Mouse (Mus musculus) heart, embryonic 11.5 days (tissue): ENCODE measurements at regions not wholly inside any gene's neighbourhood (a gene's known extent, or its start where the extent isn't known, plus 50 kb on each side); places are given as distances from the start of the nearest gene placed in this dataset.

ENCODE experiments used
- ATAC-seq: fragments of 200-750 bp; cut with Nextera tagmentation; replicated peaks from 2 replicates; pipeline ENCODE4 v1.8.0; 2017; ENCODE audit warnings: moderate library complexity; ENCODE audit not compliant: insufficient number of reproducible peaks, low FRiP score, low TSS enrichment
- H3K27ac ChIP-seq: fragments of 300-500 bp; sonication (generic); 2 replicates; pipeline ENCODE4 v1.5.1; 2014; ENCODE audit warnings: mild to moderate bottlenecking, low read depth, low read length
- H3K27me3 ChIP-seq: fragments of 300-500 bp; sonication (generic); 2 replicates; pipeline ENCODE4 v1.6.1; 2014; ENCODE audit warnings: mild to moderate bottlenecking, low read length, mixed read lengths; ENCODE audit not compliant: control insufficient read depth, insufficient read depth
- H3K36me3 ChIP-seq: fragments of 300-500 bp; sonication (generic); 2 replicates; pipeline ENCODE4 v1.6.1; 2014; ENCODE audit warnings: mild to moderate bottlenecking, low read length, moderate library complexity, mixed read lengths; ENCODE audit not compliant: control insufficient read depth, insufficient read depth
- H3K4me1 ChIP-seq: fragments of 300-500 bp; sonication (generic); 2 replicates; pipeline ENCODE4 v1.6.1; 2014; ENCODE audit warnings: low read length; ENCODE audit not compliant: control insufficient read depth, insufficient read depth
- H3K4me2 ChIP-seq: fragments of 300-500 bp; sonication (generic); 2 replicates; pipeline ENCODE4 v1.6.1; 2014; ENCODE audit warnings: mild to moderate bottlenecking, moderate library complexity
- H3K4me3 ChIP-seq: fragments of 300-500 bp; sonication (generic); 2 replicates; pipeline ENCODE4 v1.5.1; 2014; ENCODE audit warnings: low read depth, low read length
- H3K9ac ChIP-seq: fragments of 300-500 bp; sonication (generic); 2 replicates; pipeline ENCODE4 v1.6.1; 2014; ENCODE audit warnings: mild to moderate bottlenecking, low read depth, low read length, moderate library complexity
- H3K9me3 ChIP-seq: fragments of 300-500 bp; sonication (generic); replicated peaks from 2 replicates; pipeline ENCODE4 v1.6.1; 2016; ENCODE audit warnings: low read length; ENCODE audit not compliant: control insufficient read depth
- WGBS: fragments of 180-500 bp; shearing (Covaris S2); extraction: QIAGEN DNeasy Blood & Tissue Kit; methylation state at CpG from one replicate; pipeline ENCODE4 v1.1.7; 2014; ENCODE audit not compliant: insufficient replicate concordance; 5-methylcytosine and 5-hydroxymethylcytosine counted together

- no peaks in the 10 kb centered on the region for H3K27me3 ChIP-seq
- 0 out of 2 replicates have a peak, but pooled peaks cover 2% of the 10 kb centered on the region for H3K9me3 ChIP-seq
- H3K9ac ChIP-seq = no peak overlapping the region
- no peak overlapping the region for H3K4me3 ChIP-seq
- no peak overlapping the region for H3K4me2 ChIP-seq
- no peak overlapping the region for H3K27ac ChIP-seq
- no peak for ATAC-seq
- no peaks in the 10 kb centered on the region for H3K36me3 ChIP-seq
- WGBS = 66% methylated on average over 5 of the region's 5 CpGs
- H3K4me1 ChIP-seq = no peaks in the 10 kb centered on the region
Measured at GRCm38 (mm10) chr3:34443307-34443706, 206.9 kb upstream of the Sox2 start.

- Histone ChIP-seq H3K4me3 (no peak overlapping the region), H3K36me3 (no peaks in the 10 kb centered on the region), H3K9me3 (no peaks in the 10 kb centered on the region), H3K27ac (no peak overlapping the region), H3K4me2 (no peak overlapping the region), H3K4me1 (no peaks in the 10 kb centered on the region), H3K9ac (no peak overlapping the region), H3K27me3 (no peaks in the 10 kb centered on the region)
- ATAC-seq = no peak
- 57% methylated on average over 4 of the region's 4 CpGs for WGBS
Measured at GRCm38 (mm10) chr3:34441792-34442191, 208.4 kb upstream of the Sox2 start.

DNA sequence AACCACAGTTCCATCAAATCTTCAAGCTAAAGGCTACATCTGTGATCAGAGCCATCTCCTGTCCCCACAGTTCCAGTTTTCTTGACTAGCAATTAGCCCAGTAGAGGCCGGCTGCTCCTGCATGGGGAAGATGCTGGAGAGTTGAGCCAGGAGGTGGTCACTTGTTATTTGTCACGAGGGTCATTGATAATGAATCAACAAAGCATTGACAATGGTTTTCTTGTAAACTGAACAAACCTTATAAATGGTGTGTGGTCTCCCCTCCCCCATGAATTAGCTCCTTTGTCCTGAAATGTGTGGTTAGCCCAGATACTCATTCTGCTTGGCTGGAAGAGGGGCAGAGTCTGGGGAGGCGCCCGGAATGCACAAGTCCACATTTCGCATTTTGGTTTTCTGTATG lies 208.9 kb upstream of the Sox2 start:
- no peaks in the 10 kb centered on the region for H3K9me3 ChIP-seq
- WGBS = 60% methylated on average over 5 of the region's 5 CpGs
- H3K4me3 ChIP-seq = no peak overlapping the region
- no peak overlapping the region for H3K4me2 ChIP-seq
- no peak overlapping the region for H3K9ac ChIP-seq
- no peaks in the 10 kb centered on the region for H3K36me3 ChIP-seq
- no peak for ATAC-seq
- H3K4me1 ChIP-seq = no peaks in the 10 kb centered on the region
- no peak overlapping the region for H3K27ac ChIP-seq
- no peaks in the 10 kb centered on the region for H3K27me3 ChIP-seq

DNA sequence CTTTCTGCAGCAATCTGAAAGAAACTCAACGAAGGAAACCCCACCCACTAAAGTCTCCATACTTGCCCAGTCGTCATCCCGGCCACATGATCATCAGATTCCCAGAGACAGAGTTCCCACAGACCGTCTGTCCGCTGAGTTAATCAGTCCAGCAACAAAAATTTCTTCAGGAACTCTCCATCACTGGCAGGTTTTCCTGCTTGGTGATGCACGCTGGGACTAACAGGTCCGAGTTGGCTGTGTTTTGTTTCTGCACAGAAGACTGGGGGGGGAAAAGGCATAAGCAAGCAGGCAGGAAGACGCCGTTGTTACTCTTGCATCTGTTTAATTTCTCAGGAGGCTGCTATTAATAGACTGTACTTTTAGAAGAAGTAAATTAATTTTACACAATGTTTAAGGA lies 215.3 kb upstream of the Sox2 start:
- no peak for ATAC-seq
- H3K4me3 ChIP-seq = no peak overlapping the region
- H3K27ac ChIP-seq = no peak overlapping the region
- WGBS = 61% methylated on average over 9 of the region's 9 CpGs
- H3K36me3 ChIP-seq = no peaks in the 10 kb centered on the region
- H3K27me3 ChIP-seq = no peaks in the 10 kb centered on the region
- no peak overlapping the region for H3K4me2 ChIP-seq
- no peak overlapping the region for H3K9ac ChIP-seq
- no peaks in the 10 kb centered on the region for H3K9me3 ChIP-seq
- H3K4me1 ChIP-seq = no peaks in the 10 kb centered on the region

GRCm38 (mm10) chr3:34427967-34428366 lies 222.2 kb upstream of the Sox2 start:
- 86% methylated on average over 8 of the region's 8 CpGs for WGBS
- no peak overlapping the region for H3K27ac ChIP-seq
- no peak overlapping the region for H3K4me2 ChIP-seq
- no peaks in the 10 kb centered on the region for H3K9me3 ChIP-seq
- H3K27me3 ChIP-seq = no peaks in the 10 kb centered on the region
- H3K4me1 ChIP-seq = peaks cover 3% of the 10 kb centered on the region; the same call in 1 of the 2 replicates
- no peaks in the 10 kb centered on the region for H3K36me3 ChIP-seq
- H3K9ac ChIP-seq = no peak overlapping the region
- no peak overlapping the region for H3K4me3 ChIP-seq
- ATAC-seq = no peak

GRCm38 (mm10) chr3:34427495-34427894 lies 222.7 kb upstream of the Sox2 start:
- H3K27me3 ChIP-seq = no peaks in the 10 kb centered on the region
- no peak for ATAC-seq
- H3K36me3 ChIP-seq = no peaks in the 10 kb centered on the region
- H3K4me2 ChIP-seq = no peak overlapping the region
- H3K4me3 ChIP-seq = no peak overlapping the region
- H3K27ac ChIP-seq = no peak overlapping the region
- WGBS = 63% methylated on average over 4 of the region's 4 CpGs
- peaks cover 3% of the 10 kb centered on the region; the same call in 1 of the 2 replicates for H3K4me1 ChIP-seq
- H3K9ac ChIP-seq = no peak overlapping the region
- H3K9me3 ChIP-seq = no peaks in the 10 kb centered on the region

DNA sequence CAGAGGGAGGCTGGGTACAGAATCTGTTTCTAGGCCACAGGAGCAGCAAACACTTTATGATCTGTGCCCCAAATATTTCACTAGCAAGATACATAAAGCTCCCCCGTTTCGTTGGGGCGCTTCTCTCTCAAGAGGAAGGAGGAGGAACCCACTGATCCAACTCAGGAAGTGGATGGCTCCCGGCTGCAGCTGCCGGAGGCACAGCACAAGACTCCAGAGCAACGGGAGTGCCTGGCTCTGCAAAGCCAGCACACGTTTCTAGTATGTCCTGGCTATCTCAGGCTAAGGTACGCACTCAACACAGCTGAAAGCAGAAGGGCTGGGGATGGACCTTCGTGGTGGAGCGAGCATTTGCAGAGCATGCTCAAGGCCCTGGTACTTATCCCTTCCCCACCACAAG lies 223.2 kb upstream of the Sox2 start:
- no peak overlapping the region for H3K9ac ChIP-seq
- no peak overlapping the region for H3K27ac ChIP-seq
- H3K4me1 ChIP-seq = peaks cover 3% of the 10 kb centered on the region; the same call in 1 of the 2 replicates
- no peak for ATAC-seq
- no peaks in the 10 kb centered on the region for H3K9me3 ChIP-seq
- no peak overlapping the region for H3K4me2 ChIP-seq
- no peaks in the 10 kb centered on the region for H3K27me3 ChIP-seq
- H3K36me3 ChIP-seq = no peaks in the 10 kb centered on the region
- H3K4me3 ChIP-seq = no peak overlapping the region
- 70% methylated on average over 10 of the region's 10 CpGs for WGBS

DNA sequence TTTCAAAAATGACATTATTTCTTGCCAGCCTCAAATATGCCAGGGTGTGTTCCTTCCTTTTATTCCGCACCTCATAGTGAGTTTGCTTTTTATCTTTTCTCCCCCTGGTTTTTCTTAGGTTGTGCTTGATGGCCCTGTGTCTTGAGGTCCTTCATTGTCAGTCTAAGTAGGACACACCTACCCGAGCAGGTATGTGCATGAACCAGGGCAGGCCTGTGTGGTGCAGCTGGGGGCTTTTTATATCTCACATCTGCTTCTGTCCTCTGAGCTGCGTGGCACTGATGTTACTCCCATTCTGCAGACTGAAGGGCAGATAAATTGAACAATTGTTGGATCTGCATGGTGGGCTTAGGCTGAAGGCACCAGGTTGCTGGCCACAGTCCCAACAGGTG lies 238.3 kb upstream of the Sox2 start:
- no peaks in the 10 kb centered on the region for H3K27me3 ChIP-seq
- no peak overlapping the region for H3K9ac ChIP-seq
- no peak for ATAC-seq
- no peaks in the 10 kb centered on the region for H3K36me3 ChIP-seq
- H3K9me3 ChIP-seq = no peaks in the 10 kb centered on the region
- 66% methylated on average over 3 of the region's 3 CpGs for WGBS
- H3K4me1 ChIP-seq = no peaks in the 10 kb centered on the region
- H3K27ac ChIP-seq = no peak overlapping the region
- H3K4me3 ChIP-seq = no peak overlapping the region
- no peak overlapping the region for H3K4me2 ChIP-seq

DNA sequence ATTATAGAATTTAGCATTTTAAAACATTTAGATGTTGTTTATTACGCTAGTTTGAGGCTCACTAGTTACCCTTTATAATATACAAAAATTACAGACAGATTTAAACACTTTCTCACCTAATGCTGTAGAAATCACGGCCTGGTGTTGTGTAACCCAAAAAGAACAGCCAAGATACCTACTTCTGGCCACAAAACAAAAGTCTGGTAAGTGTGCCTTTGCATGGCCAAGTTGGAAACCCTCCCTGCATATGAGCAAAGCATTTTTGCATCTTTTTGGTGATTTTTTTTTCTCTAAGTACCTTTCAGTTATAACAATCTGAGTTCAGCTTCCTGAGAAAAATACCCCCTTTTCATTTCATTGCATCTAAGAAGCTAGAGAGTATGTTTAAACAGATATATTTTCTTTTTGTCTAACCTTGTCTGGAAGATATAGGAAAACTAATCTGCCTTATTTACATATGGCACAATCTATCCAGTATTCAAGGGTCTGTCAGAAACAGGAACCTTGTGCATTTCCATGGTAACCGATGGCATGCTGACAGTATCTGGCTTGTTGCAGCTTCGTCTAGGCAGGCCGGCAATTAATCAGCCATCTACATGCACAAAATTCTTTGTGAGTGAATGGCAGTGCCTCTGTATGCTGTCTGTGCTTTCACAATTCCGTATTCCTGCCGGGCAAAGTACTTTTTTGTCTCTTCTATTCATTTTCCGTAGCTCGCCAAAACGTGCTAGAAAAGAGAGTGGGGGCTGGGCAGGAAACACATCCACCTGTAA lies 238.9 kb upstream of the Sox2 start:
- H3K9ac ChIP-seq = no peak overlapping the region
- no peaks in the 10 kb centered on the region for H3K36me3 ChIP-seq
- WGBS = 68% methylated on average over 10 of the region's 10 CpGs
- H3K4me3 ChIP-seq = no peak overlapping the region
- no peaks in the 10 kb centered on the region for H3K4me1 ChIP-seq
- no peaks in the 10 kb centered on the region for H3K27me3 ChIP-seq
- H3K9me3 ChIP-seq = no peaks in the 10 kb centered on the region
- H3K4me2 ChIP-seq = no peak overlapping the region
- ATAC-seq = no peak
- no peak overlapping the region for H3K27ac ChIP-seq
